Mouse (Mus musculus): ENCODE results near the gene Tmem136.
"Not testable (repeated sequence)": the region's sequence is repeated elsewhere in the genome, so short reads cannot be mapped to it uniquely, and the experiment has no call there.

Tmem136 gene

GRCm38 (mm10) chr9:43116134-43116996 lies at the start of gene Tmem136:
Gene Tmem136, minus strand, starts transcription at chr9:43116570.
- peak; percentile 77 to 88 for DNase-seq (ENCODE audit: low spot score in 2 of 2)

GRCm38 (mm10) chr9:43155960-43156359 lies 39.6 kb upstream of the Tmem136 start:
- no peak for DNase-seq (ENCODE audit: low spot score in 2 of 2)

GRCm38 (mm10) chr9:43151779-43152178 lies 35.4 kb upstream of the Tmem136 start:
- no peak for DNase-seq (ENCODE audit: low spot score in 2 of 2)

GRCm38 (mm10) chr9:43150957-43151356 lies 34.6 kb upstream of the Tmem136 start:
- DNase-seq (ENCODE audit: low spot score in 2 of 2), result no peak

- peak in 1 of 2 experiments; percentile 28 for DNase-seq (ENCODE audit: low spot score in 2 of 2)
Observed at GRCm38 (mm10) chr9:43150075-43150474, 33.7 kb upstream of the Tmem136 start.

GRCm38 (mm10) chr9:43149498-43149897 lies 33.1 kb upstream of the Tmem136 start:
- no peak for DNase-seq (ENCODE audit: low spot score in 2 of 2)

- no peak for DNase-seq (ENCODE audit: low spot score in 2 of 2)
Observed at GRCm38 (mm10) chr9:43145196-43145595, 28.8 kb upstream of the Tmem136 start.

GRCm38 (mm10) chr9:43144206-43144810 lies 27.9 kb upstream of the Tmem136 start:
- DNase-seq (ENCODE audit: low spot score in 2 of 2), result no peak

GRCm38 (mm10) chr9:43141839-43142238 lies 25.5 kb upstream of the Tmem136 start:
- DNase-seq (ENCODE audit: low spot score in 2 of 2), result peak; percentile 48 to 77

- no peak for DNase-seq (ENCODE audit: low spot score in 2 of 2)
Observed at GRCm38 (mm10) chr9:43133525-43133924, 17.2 kb upstream of the Tmem136 start.

- no peak for DNase-seq (ENCODE audit: low spot score in 2 of 2)
Observed at GRCm38 (mm10) chr9:43132380-43132779, 16.0 kb upstream of the Tmem136 start.

- DNase-seq (ENCODE audit: low spot score in 2 of 2), result no peak
Observed at GRCm38 (mm10) chr9:43131940-43132339, 15.6 kb upstream of the Tmem136 start.

- peak in 1 of 2 experiments; percentile 28 for DNase-seq (ENCODE audit: low spot score in 2 of 2)
Observed at GRCm38 (mm10) chr9:43130684-43131083, 14.3 kb upstream of the Tmem136 start.

GRCm38 (mm10) chr9:43127101-43127787 lies 10.9 kb upstream of the Tmem136 start:
- no peak for DNase-seq (ENCODE audit: low spot score in 2 of 2)

- DNase-seq (ENCODE audit: low spot score in 2 of 2), result no peak
Observed at GRCm38 (mm10) chr9:43122379-43122778, 6.0 kb upstream of the Tmem136 start.

- not testable (repeated sequence) for DNase-seq (ENCODE audit: low spot score in 2 of 2)
Observed at GRCm38 (mm10) chr9:43121948-43122347, 5.6 kb upstream of the Tmem136 start.

- no peak for DNase-seq (ENCODE audit: low spot score in 2 of 2)
Observed at GRCm38 (mm10) chr9:43116997-43117336, 597 bp upstream of the Tmem136 start.

- DNase-seq (ENCODE audit: low spot score in 2 of 2), result no peak
Observed at GRCm38 (mm10) chr9:43115431-43116133, 788 bp downstream of the Tmem136 start.

GRCm38 (mm10) chr9:43114833-43115232 lies 1.5 kb downstream of the Tmem136 start:
- no peak for DNase-seq (ENCODE audit: low spot score in 2 of 2)

- no peak for DNase-seq (ENCODE audit: low spot score in 2 of 2)
Observed at GRCm38 (mm10) chr9:43110286-43110980, 5.9 kb downstream of the Tmem136 start.

- no peak for DNase-seq (ENCODE audit: low spot score in 2 of 2)
Observed at GRCm38 (mm10) chr9:43109125-43109524, 7.2 kb downstream of the Tmem136 start.

Data from spleen, postnatal 10 days (tissue).